Mouse (Mus musculus): ENCODE results near the gene Ccdc155. TPM values are rescaled to one million over a fixed set of nuclear protein-coding genes. Genes with fewer than 3 reads are reported as not detected.

Ccdc155 gene
- polyA plus RNA-seq, 1 experiment from 2014 or later = 1.7 TPM

- H3K9me3 ChIP-seq = no peaks in the 10 kb centered on the region
- WGBS = 90% methylated on average over 13 of the region's 13 CpGs
- no peak overlapping the region for H3K4me2 ChIP-seq
- ATAC-seq (ENCODE audit: insufficient number of reproducible peaks, insufficient read depth, low FRiP score, low TSS enrichment, low read depth) = no peak
- H3K4me1 ChIP-seq (replicated peaks) = no peaks in the 10 kb centered on the region
- peak overlapping the region; percentile 5; the same call in 1 of the 2 replicates for H3K9ac ChIP-seq (replicated peaks)
- H3K27me3 ChIP-seq = no peaks in the 10 kb centered on the region
- H3K4me3 ChIP-seq (replicated peaks) = no peak overlapping the region
- H3K27ac ChIP-seq = no peak overlapping the region
- H3K36me3 ChIP-seq = peaks cover 74% of the 10 kb centered on the region
Observed at GRCm38 (mm10) chr7:45144368-45145174, 60.1 kb downstream of the Ccdc155 start.

- no peak overlapping the region for H3K27ac ChIP-seq
- H3K9me3 ChIP-seq = no peaks in the 10 kb centered on the region
- H3K4me3 ChIP-seq (replicated peaks) = no peak overlapping the region
- peaks cover 10% of the 10 kb centered on the region for H3K27me3 ChIP-seq
- 92% methylated on average over 5 of the region's 5 CpGs for WGBS
- ATAC-seq (ENCODE audit: insufficient number of reproducible peaks, insufficient read depth, low FRiP score, low TSS enrichment, low read depth) = no peak
- no peaks in the 10 kb centered on the region for H3K4me1 ChIP-seq (replicated peaks)
- H3K4me2 ChIP-seq = no peak overlapping the region
- H3K9ac ChIP-seq (replicated peaks) = no peak overlapping the region
- H3K36me3 ChIP-seq = peaks cover 57% of the 10 kb centered on the region
Observed at GRCm38 (mm10) chr7:45141914-45142313, 62.8 kb downstream of the Ccdc155 start.

GRCm38 (mm10) chr7:45141319-45141718, 63.4 kb downstream of the Ccdc155 start:
- Histone ChIP-seq H3K9me3 (no peaks in the 10 kb centered on the region), H3K4me3 (replicated peaks) (no peak overlapping the region), H3K9ac (replicated peaks) (no peak overlapping the region), H3K4me2 (no peak overlapping the region), H3K27ac (no peak overlapping the region), H3K27me3 (peaks cover 11% of the 10 kb centered on the region), H3K36me3 (peaks cover 51% of the 10 kb centered on the region), H3K4me1 (replicated peaks) (no peaks in the 10 kb centered on the region)
- 86% methylated on average over 3 of the region's 3 CpGs for WGBS
- ATAC-seq (ENCODE audit: insufficient number of reproducible peaks, insufficient read depth, low FRiP score, low TSS enrichment, low read depth) = no peak

DNA sequence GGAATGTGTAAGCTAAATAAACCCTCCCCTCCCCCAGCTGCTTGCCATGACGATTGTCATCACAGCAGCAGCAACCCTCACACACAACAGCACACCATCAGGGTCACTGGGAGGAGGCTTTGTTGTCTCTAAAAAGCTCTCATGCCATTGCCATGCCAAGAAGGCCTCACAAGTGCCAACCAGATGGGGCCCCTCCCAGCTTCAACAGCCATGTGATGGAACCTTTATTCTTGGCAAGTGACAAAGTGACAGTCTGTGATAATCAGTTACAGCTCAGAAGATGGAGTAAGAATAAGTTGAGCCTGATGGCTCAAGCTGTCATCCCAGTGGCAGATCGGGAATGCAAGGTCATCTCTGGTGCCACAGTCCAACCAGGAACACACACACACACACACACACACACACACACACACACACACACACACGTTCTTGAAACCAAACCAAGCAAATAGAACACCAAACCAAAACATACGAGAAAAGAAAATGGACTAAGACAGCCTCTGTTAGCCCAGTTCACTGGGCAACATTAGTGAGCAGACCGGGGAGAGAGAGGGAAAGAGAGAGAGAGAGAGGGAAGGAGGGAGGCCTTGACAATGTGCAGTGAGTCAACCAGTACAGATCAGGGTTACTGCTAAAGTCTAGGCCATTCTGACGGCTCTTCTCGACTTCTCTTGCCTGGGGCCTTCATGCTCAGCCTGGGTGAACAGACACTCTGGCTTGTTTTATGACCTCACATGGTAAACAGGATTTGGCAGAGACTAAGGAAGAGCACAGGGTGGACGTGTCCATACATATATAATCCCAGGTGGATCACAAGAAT, 64.6 kb downstream of the Ccdc155 start:
- H3K9me3 ChIP-seq = no peaks in the 10 kb centered on the region
- H3K9ac ChIP-seq (replicated peaks) = no peak overlapping the region
- no peak overlapping the region for H3K27ac ChIP-seq
- 66% methylated on average over 8 of the region's 8 CpGs for WGBS
- peaks cover 19% of the 10 kb centered on the region for H3K27me3 ChIP-seq
- ATAC-seq (ENCODE audit: insufficient number of reproducible peaks, insufficient read depth, low FRiP score, low TSS enrichment, low read depth) = no peak
- H3K4me1 ChIP-seq (replicated peaks) = peaks cover 5% of the 10 kb centered on the region
- H3K4me3 ChIP-seq (replicated peaks) = no peak overlapping the region
- H3K36me3 ChIP-seq = peaks cover 39% of the 10 kb centered on the region
- H3K4me2 ChIP-seq = no peak overlapping the region

- 0 out of 2 replicates have a peak overlapping the region, but pooled peaks have one; percentile 9 for H3K9ac ChIP-seq (replicated peaks)
Observed at GRCm38 (mm10) chr7:45138403-45138802, 66.3 kb downstream of the Ccdc155 start.

GRCm38 (mm10) chr7:45137171-45138006, 67.3 kb downstream of the Ccdc155 start:
- H3K9ac ChIP-seq (replicated peaks) = no peak overlapping the region
- H3K4me2 ChIP-seq = no peak overlapping the region
- H3K4me1 ChIP-seq (replicated peaks) = peaks cover 10% of the 10 kb centered on the region
- no peak overlapping the region for H3K4me3 ChIP-seq (replicated peaks)
- H3K27ac ChIP-seq = no peak overlapping the region
- peaks cover 4% of the 10 kb centered on the region; the same call in 1 of the 2 replicates for H3K9me3 ChIP-seq
- peaks cover 12% of the 10 kb centered on the region for H3K36me3 ChIP-seq
- WGBS = 86% methylated on average over 12 of the region's 12 CpGs
- H3K27me3 ChIP-seq = peaks cover 28% of the 10 kb centered on the region
- no peak for ATAC-seq (ENCODE audit: insufficient number of reproducible peaks, insufficient read depth, low FRiP score, low TSS enrichment, low read depth)

More at GRCm38 (mm10) chr7:45138403-45138802, 66.3 kb downstream of the Ccdc155 start:
- peaks cover 22% of the 10 kb centered on the region for H3K36me3 ChIP-seq
- peaks cover 1% of the 10 kb centered on the region; the same call in 1 of the 2 replicates for H3K9me3 ChIP-seq
- H3K4me3 ChIP-seq (replicated peaks) = no peak overlapping the region
- H3K4me1 ChIP-seq (replicated peaks) = peaks cover 10% of the 10 kb centered on the region
- H3K27me3 ChIP-seq = peaks cover 28% of the 10 kb centered on the region
- no peak overlapping the region for H3K27ac ChIP-seq
- no peak for ATAC-seq (ENCODE audit: insufficient number of reproducible peaks, insufficient read depth, low FRiP score, low TSS enrichment, low read depth)
- no peak overlapping the region for H3K4me2 ChIP-seq
- 81% methylated on average over 1 of the region's 1 CpGs for WGBS

DNA sequence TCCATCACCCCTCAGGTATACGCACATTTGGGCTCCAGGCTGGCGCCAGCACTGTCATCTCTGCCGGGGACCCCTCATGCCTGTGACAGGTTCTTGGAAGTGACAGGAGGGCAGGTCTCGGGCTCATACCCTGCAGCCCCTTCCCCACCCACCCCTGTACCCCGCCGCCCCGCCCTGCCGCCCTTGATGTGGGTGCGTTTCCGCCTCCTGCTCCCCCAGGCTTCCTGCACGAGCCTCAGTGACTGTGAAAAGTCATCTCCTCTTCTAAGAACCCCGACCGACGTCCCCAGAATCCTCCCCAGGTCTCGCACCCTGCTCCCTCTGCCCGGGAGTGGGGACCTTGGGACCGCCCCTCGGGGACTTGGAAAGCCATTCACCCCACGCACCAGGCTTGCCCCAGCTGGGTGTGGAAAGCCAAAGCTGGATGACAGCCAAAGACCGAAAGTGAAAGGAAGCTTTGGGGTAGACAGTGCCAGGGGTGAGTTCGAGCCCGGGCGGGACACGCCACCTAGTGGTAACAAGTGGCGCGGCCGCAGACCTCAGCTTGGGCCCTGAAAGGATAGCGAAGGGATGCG, 68.6 kb downstream of the Ccdc155 start, which contains the start of the genes Gm45713 and Flt3l:
Gene Gm45713, minus strand, starts transcription at position 239 of the 575 bp plus-strand sequence.
Gene Flt3l, minus strand, starts transcription at position 440 of the 575 bp plus-strand sequence.
- Histone ChIP-seq H3K27me3 (peaks cover 28% of the 10 kb centered on the region), H3K9me3 (peaks cover 4% of the 10 kb centered on the region; the same call in 1 of the 2 replicates), H3K36me3 (no peaks in the 10 kb centered on the region), H3K27ac (0 out of 2 replicates have a peak within 1 kb of the TSS, but pooled peaks have one; percentile 13), H3K4me2 (peak within 1 kb of the TSS; percentile 69), H3K4me3 (replicated peaks) (peak within 1 kb of the TSS; percentile 49), H3K4me1 (replicated peaks) (peaks cover 10% of the 10 kb centered on the region), H3K9ac (replicated peaks) (peak within 1 kb of the TSS; percentile 58)
- ATAC-seq (ENCODE audit: insufficient number of reproducible peaks, insufficient read depth, low FRiP score, low TSS enrichment, low read depth) = peak; percentile 54
- 2% methylated on average over 29 of the region's 29 CpGs for WGBS

GRCm38 (mm10) chr7:45135370-45135769, 69.3 kb downstream of the Ccdc155 start:
- no peak overlapping the region for H3K27ac ChIP-seq
- ATAC-seq (ENCODE audit: insufficient number of reproducible peaks, insufficient read depth, low FRiP score, low TSS enrichment, low read depth) = no peak
- peaks cover 10% of the 10 kb centered on the region for H3K4me1 ChIP-seq (replicated peaks)
- peak overlapping the region; percentile 49; the same call in 1 of the 2 replicates for H3K4me3 ChIP-seq (replicated peaks)
- 69% methylated on average over 3 of the region's 3 CpGs for WGBS
- peak overlapping the region; percentile 69 for H3K4me2 ChIP-seq
- H3K27me3 ChIP-seq = peaks cover 28% of the 10 kb centered on the region
- H3K9me3 ChIP-seq = peaks cover 4% of the 10 kb centered on the region; the same call in 1 of the 2 replicates
- H3K9ac ChIP-seq (replicated peaks) = no peak overlapping the region
- H3K36me3 ChIP-seq = no peaks in the 10 kb centered on the region

DNA sequence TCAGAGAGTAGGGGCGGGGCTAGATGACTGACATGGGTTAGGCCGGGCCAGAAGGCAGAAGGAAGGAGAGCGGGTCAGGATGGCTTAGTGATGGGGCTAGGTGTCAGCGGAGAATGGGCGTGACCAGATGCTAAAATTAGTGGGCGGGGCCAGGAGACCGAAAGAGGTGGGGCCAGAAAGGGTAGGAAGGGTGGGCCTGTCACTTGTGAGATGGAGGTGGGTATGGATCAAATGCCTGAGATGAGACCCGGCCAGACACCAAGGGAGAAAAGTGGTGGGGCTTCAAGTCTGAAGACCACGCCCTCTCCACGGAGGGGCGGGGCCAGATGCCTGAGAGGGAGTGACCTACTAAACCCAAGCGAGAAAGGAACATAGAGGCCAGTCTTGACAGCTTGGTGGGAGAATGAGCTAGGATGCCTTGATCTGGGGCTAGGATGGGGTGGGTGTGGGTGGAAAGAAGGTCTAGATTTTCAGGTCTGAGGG, 70.1 kb downstream of the Ccdc155 start:
- ATAC-seq (ENCODE audit: insufficient number of reproducible peaks, insufficient read depth, low FRiP score, low TSS enrichment, low read depth) = peak; percentile 39; the same call in 1 of the 2 replicates
- Histone ChIP-seq H3K36me3 (no peaks in the 10 kb centered on the region), H3K27ac (no peak overlapping the region), H3K27me3 (peaks cover 28% of the 10 kb centered on the region), H3K4me3 (replicated peaks) (no peak overlapping the region), H3K9ac (replicated peaks) (no peak overlapping the region), H3K4me2 (no peak overlapping the region), H3K4me1 (replicated peaks) (peaks cover 17% of the 10 kb centered on the region), H3K9me3 (peaks cover 4% of the 10 kb centered on the region; the same call in 1 of the 2 replicates)
- 5% methylated on average over 12 of the region's 12 CpGs for WGBS

Data from limb, embryonic 12.5 days (tissue).